Mouse (Mus musculus) megakaryocyte, embryonic 14.5 days (primary cell): ENCODE data around the gene Pank4.

Experiments used
- FLI1 ChIP-seq: IDR thresholded peaks from 2 replicates; pipeline ENCODE4 v1.6.1; 2012; ENCODE audit warnings: low read length, inconsistent platforms, mixed read lengths
- GATA1 ChIP-seq: IDR thresholded peaks from 3 replicates; pipeline ENCODE4 v1.6.1; 2012; ENCODE audit warnings: mixed read lengths, low read length, inconsistent platforms, borderline replicate concordance

DNA sequence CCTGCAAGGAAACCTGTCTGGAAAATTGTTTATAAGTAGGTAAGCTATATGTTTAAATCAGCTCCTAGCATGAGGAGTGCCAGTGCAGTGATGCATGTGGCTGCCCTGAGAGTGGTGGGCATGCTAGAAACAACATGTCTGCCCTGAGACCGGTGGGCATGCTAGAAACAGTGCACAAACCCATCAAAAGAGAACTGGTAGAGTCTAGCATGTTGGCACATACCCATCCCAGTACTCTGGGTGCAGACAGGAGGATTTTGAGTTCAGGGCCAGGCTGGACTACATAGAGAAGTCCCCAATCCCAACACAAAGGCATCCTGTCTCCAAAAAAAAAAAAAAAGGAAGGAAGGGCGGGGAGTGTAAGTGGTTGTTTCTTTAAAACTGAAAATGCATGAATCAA, 29.1 kb upstream of the Pank4 start:
- TF ChIP-seq GATA1: no peak
- no peak for TF ChIP-seq FLI1
